Mouse (Mus musculus): ENCODE data around the gene Dnajb9. TPM values are rescaled to one million over a fixed set of nuclear protein-coding genes. Genes with fewer than 3 reads are reported as not detected.

The Dnajb9 gene
- 45.1 TPM for polyA plus RNA-seq (2017; shearing (Covaris generic))

DNA sequence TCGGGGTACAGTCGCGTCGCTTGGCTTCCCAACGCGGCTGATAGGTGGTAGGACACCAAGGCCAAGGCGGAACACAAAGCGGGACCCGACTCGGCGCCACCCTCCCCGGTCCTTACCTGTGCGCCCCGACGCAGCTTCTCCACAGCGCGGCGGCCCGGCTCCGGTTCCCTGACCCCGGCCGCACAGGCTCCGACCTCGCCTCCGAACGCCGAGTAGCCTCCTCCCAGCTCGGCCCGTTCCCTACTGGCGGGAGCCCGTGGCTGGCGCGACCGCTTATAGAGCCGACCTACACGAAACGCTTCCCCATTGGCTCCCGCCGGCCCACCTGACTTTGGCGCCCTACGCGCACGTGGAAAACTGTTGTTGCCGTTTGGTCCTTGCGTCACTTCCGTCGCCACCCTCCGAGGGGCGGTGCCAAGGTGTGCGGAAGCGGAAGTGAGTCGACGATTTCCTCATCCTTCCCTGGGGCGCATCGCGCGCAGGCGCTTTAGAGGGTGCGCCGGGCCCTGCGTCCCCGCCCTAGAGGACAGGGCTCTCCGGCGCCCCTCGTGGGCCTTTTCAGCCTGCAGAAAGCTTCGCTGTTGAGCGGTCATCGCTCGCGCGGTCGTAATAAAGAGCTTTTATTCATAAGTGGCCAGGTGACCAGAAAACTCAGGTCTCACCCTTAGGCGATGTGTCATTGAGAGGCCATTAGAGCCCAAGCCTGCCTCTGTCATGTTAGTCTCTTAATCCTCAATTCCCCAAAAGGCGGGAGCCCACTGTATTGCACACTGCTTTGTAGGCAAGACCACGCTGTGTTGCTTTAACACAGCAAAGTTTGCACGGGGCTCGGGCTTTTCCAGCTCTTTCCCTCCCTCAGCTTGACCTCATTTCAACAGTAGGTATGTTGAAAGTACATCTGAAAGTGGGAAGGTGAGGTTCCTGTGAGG, at the start of gene Dnajb9:
Gene Dnajb9 (minus strand): TSS at position 503 of the 929 bp plus-strand sequence.

DNA sequence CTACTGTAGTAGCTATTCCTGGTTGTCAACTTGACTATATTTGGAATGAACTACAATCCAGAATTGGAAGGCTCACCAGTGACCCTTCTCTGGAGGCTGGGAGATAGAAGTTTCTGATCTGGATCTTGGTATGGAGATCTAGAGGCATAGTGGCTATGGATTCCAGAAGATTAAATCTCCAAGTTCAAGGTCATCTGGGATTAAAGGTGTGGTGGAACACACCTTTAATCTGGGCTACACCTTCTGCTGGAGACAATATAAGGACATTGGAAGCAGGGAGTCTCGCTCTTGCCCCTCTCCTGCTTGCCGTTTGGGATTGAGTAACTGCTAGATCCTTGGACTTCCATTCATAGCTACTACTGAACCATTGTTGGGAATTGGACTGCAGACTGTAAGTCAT, 10.9 kb upstream of the Dnajb9 start, which contains the start of gene Pnpla8:
Gene Pnpla8 (plus strand): TSS at position 301 of the 400 bp plus-strand sequence.

Other genes with a start within 250 kb of the Dnajb9 start
- 112 TPM for gene Pnpla8, start 11.0 kb upstream of the Dnajb9 start, polyA plus RNA-seq (2017; shearing (Covaris generic))
- gene Nrcam, start 118.6 kb upstream of the Dnajb9 start, polyA plus RNA-seq (2017; shearing (Covaris generic)) = 0.46 TPM

Measured in effector memory CD4-positive, alpha-beta T cell, adult 7 months (primary cell).